Mouse (Mus musculus): Measurements from ENCODE around the gene Vrk1.

GRCm38 (mm10) chr12:105983499-105983898, 26.5 kb upstream of the Vrk1 start:
- peak; percentile 69; the same call in 1 of the 2 replicates for TF ChIP-seq CTCF (IDR thresholded peaks at IDR 0.05; ENCODE audit: control insufficient read depth, insufficient read depth, insufficient replicate concordance, low read depth, low read length)
- TF ChIP-seq POLR2A (IDR thresholded peaks at IDR 0.05; ENCODE audit: control insufficient read depth, low read depth, low read length): no peak

Measured in testis, adult 2 months (tissue).